Mouse (Mus musculus): ENCODE data around the gene Brd3. TPM values are rescaled to one million over a fixed set of nuclear protein-coding genes. Genes with fewer than 3 reads are reported as not detected.

Gene Brd3
- 49.5 TPM for polyA plus RNA-seq (2017; shearing (Covaris generic))

GRCm38 (mm10) chr2:27507562-27507961, at the start of gene Brd3:
Brd3 (minus strand) TSS chr2:27507662.

GRCm38 (mm10) chr2:27514639-27515328, 7.3 kb upstream of the Brd3 start, which contains the start of gene Wdr5:
Wdr5 (plus strand) TSS chr2:27515157.

GRCm38 (mm10) chr2:27441767-27442707, 65.4 kb downstream of the Brd3 start, which contains the start of gene Brd3os:
Brd3os (plus strand) TSS chr2:27442324.

GRCm38 (mm10) chr2:27426855-27427457, 80.5 kb downstream of the Brd3 start, which contains the start of gene Vav2:
Vav2 (minus strand) TSS chr2:27427033.

Other genes starting within 250 kb of the Brd3 start
- gene Vav2, start 80.6 kb downstream of the Brd3 start, polyA plus RNA-seq (2017; shearing (Covaris generic)) = 33.0 TPM
- gene Brd3os, start 65.3 kb downstream of the Brd3 start, polyA plus RNA-seq (2017; shearing (Covaris generic)) = 0.18 TPM
- 36.3 TPM for gene Wdr5, start 7.5 kb upstream of the Brd3 start, polyA plus RNA-seq (2017; shearing (Covaris generic))
- gene Rxra, start 168.8 kb upstream of the Brd3 start, polyA plus RNA-seq (2017; shearing (Covaris generic)) = 12.5 TPM

Data from CD4-positive, CD25-positive, alpha-beta regulatory T cell (primary cell).